Mouse (Mus musculus) midbrain, embryonic 14.5 days (tissue): ENCODE data around the gene Snrpa. TPM values are rescaled to one million over a fixed set of nuclear protein-coding genes. Genes with fewer than 3 reads are reported as not detected.

Experiments
- ATAC-seq: fragments of 200-750 bp; cut with Nextera tagmentation; 2 replicates; pipeline ENCODE4 v1.8.0; 2017; ENCODE audit warnings: moderate number of reproducible peaks, moderate library complexity; ENCODE audit not compliant: low FRiP score, low TSS enrichment
- DNase-seq: peaks from one replicate; pipeline ENCODE4 v3.0.0-alpha.2; 2015
- H3K27ac ChIP-seq: fragments of 300-500 bp; sonication (generic); replicated peaks from 2 replicates; pipeline ENCODE4 v1.5.1; 2014; ENCODE audit warnings: mild to moderate bottlenecking, low read depth, low read length, moderate library complexity
- H3K27me3 ChIP-seq: fragments of 300-500 bp; sonication (generic); 2 replicates; pipeline ENCODE4 v1.6.1; 2014; ENCODE audit warnings: low read length, control low read depth, mixed read lengths; ENCODE audit not compliant: control insufficient read depth, insufficient read depth
- H3K36me3 ChIP-seq: fragments of 300-500 bp; sonication (generic); 2 replicates; pipeline ENCODE4 v1.6.1; 2014; ENCODE audit warnings: low read length, control low read depth; ENCODE audit not compliant: control insufficient read depth, insufficient read depth
- H3K4me1 ChIP-seq: fragments of 300-500 bp; sonication (generic); 2 replicates; pipeline ENCODE4 v1.6.1; 2014; ENCODE audit warnings: mild to moderate bottlenecking, antibody characterized with exemption, low read length, control low read depth; ENCODE audit not compliant: control insufficient read depth, insufficient read depth
- H3K4me2 ChIP-seq: fragments of 300-500 bp; sonication (generic); 2 replicates; pipeline ENCODE4 v1.6.1; 2014; ENCODE audit warnings: mild to moderate bottlenecking, low read length, moderate library complexity
- H3K4me3 ChIP-seq: fragments of 300-500 bp; sonication (generic); replicated peaks from 2 replicates; pipeline ENCODE4 v1.5.1; 2014; ENCODE audit warnings: low read depth, low read length
- H3K9ac ChIP-seq: fragments of 300-500 bp; sonication (generic); replicated peaks from 2 replicates; pipeline ENCODE4 v1.6.1; 2014; ENCODE audit warnings: mild to moderate bottlenecking, low read length, moderate library complexity
- H3K9me3 ChIP-seq: fragments of 300-500 bp; sonication (generic); 2 replicates; pipeline ENCODE4 v1.6.1; 2016; ENCODE audit warnings: low read length, control low read depth, mixed read lengths; ENCODE audit not compliant: control insufficient read depth
- WGBS: fragments of 180-500 bp; shearing (Covaris S2); extraction: QIAGEN DNeasy Blood & Tissue Kit; methylation state at CpG from one replicate; pipeline ENCODE4 v1.1.7; 2014; 5-methylcytosine and 5-hydroxymethylcytosine counted together
- polyA plus RNA-seq: library from polyadenylated mRNA; unstranded; fragments of >200 nt; fragmentation: Nextera tagmentation; extraction: Ambion mirVana; gene quantifications from 2 replicates; pipeline ENCODE4 v1.2.1, GENCODE M21; 2014

The Snrpa gene
- polyA plus RNA-seq, 1 experiment from 2014 or later = 222 TPM

DNA sequence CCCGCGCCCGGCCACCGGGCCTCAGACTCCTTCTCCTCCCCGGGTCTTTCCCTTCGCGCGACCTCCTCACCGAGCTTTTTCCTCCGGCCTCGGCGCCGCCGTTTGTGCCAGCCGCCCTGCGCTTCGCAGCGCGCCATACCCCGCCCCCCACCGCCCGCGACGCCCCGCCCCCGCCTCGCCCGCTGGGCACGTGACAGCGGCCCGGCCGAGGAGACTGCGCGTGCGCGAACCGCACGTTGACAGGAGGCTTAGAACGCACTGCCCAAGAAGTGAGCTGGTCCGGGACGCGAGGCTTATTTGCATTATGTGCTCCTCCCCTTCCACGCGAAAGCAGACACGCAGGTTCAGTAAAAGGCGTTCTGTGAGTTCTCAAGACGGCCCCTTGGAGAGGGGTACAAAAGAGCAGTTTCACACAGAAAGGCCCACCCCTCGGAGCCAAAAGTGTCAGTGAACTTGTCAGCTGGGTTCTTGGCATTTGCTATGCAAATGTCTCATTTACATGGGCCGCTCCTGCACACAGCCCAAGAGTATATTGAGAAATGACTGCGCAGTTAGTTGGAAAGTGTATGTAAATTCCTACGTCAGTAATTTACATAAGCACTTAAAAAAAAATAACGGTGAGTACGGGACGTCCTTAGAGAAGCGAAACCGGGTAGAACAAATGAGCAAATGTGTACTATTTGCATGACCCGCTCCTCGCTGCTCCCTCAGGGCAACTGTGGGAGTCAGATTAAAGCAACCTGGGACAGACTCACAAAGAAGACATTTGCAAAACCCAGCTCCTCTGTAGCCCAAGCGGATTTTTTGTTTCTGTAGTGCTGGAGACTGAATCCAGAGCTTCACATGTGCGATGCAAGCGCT, 29.2 kb downstream of the Snrpa start, which contains the start of gene Egln2:
TSS of gene Egln2 (minus strand) at position 189 of the 861 bp plus-strand sequence.
- H3K36me3 ChIP-seq = peaks cover 38% of the 10 kb centered on the region
- 2% methylated on average over 61 of the region's 61 CpGs for WGBS
- no peaks in the 10 kb centered on the region for H3K27me3 ChIP-seq
- H3K4me2 ChIP-seq = peak within 1 kb of the TSS; percentile 88
- DNase-seq (peak; percentile 98), ATAC-seq (peak; percentile 87)
- H3K27ac ChIP-seq = peak within 1 kb of the TSS; percentile 99
- peaks cover 35% of the 10 kb centered on the region for H3K4me1 ChIP-seq
- H3K4me3 ChIP-seq = peak within 1 kb of the TSS; percentile 78
- peak within 1 kb of the TSS; percentile 87 for H3K9ac ChIP-seq
- H3K9me3 ChIP-seq = no peaks in the 10 kb centered on the region

GRCm38 (mm10) chr7:27166229-27166613, 29.9 kb downstream of the Snrpa start:
- H3K4me2 ChIP-seq = peak overlapping the region; percentile 88
- WGBS = under 1% methylated on average over 30 of the region's 43 CpGs
- ATAC-seq = peak; percentile 72
- H3K4me3 ChIP-seq = peak overlapping the region; percentile 78
- peak; percentile 90 for DNase-seq
- no peaks in the 10 kb centered on the region for H3K27me3 ChIP-seq
- peaks cover 39% of the 10 kb centered on the region for H3K4me1 ChIP-seq
- H3K9me3 ChIP-seq = no peaks in the 10 kb centered on the region
- peak overlapping the region; percentile 99 for H3K27ac ChIP-seq
- peak overlapping the region; percentile 87 for H3K9ac ChIP-seq
- H3K36me3 ChIP-seq = peaks cover 37% of the 10 kb centered on the region

- WGBS = 2% methylated on average over 8 of the region's 8 CpGs
- no peaks in the 10 kb centered on the region for H3K27me3 ChIP-seq
- H3K4me2 ChIP-seq = peak overlapping the region; percentile 88
- peak overlapping the region; percentile 78 for H3K4me3 ChIP-seq
- H3K9me3 ChIP-seq = no peaks in the 10 kb centered on the region
- peaks cover 32% of the 10 kb centered on the region for H3K36me3 ChIP-seq
- DNase-seq (no peak), ATAC-seq (no peak)
- H3K9ac ChIP-seq = peak overlapping the region; percentile 87
- peak overlapping the region; percentile 99 for H3K27ac ChIP-seq
- H3K4me1 ChIP-seq = peaks cover 44% of the 10 kb centered on the region
These were observed 30.4 kb downstream of the Snrpa start for GRCm38 (mm10) chr7:27165696-27166095.

- peaks cover 33% of the 10 kb centered on the region for H3K36me3 ChIP-seq
- no peaks in the 10 kb centered on the region for H3K27me3 ChIP-seq
- DNase-seq = no peak
- H3K9ac ChIP-seq = peak overlapping the region; percentile 87
- H3K4me2 ChIP-seq = peak overlapping the region; percentile 88
- H3K4me1 ChIP-seq = peaks cover 50% of the 10 kb centered on the region
- peak overlapping the region; percentile 78 for H3K4me3 ChIP-seq
- 71% methylated on average over 23 of the region's 23 CpGs for WGBS
- peak overlapping the region; percentile 99; the same call in 1 of the 2 replicates for H3K27ac ChIP-seq
- H3K9me3 ChIP-seq = no peaks in the 10 kb centered on the region
- no peak for ATAC-seq
These were observed 30.9 kb downstream of the Snrpa start for GRCm38 (mm10) chr7:27165007-27165655.

DNA sequence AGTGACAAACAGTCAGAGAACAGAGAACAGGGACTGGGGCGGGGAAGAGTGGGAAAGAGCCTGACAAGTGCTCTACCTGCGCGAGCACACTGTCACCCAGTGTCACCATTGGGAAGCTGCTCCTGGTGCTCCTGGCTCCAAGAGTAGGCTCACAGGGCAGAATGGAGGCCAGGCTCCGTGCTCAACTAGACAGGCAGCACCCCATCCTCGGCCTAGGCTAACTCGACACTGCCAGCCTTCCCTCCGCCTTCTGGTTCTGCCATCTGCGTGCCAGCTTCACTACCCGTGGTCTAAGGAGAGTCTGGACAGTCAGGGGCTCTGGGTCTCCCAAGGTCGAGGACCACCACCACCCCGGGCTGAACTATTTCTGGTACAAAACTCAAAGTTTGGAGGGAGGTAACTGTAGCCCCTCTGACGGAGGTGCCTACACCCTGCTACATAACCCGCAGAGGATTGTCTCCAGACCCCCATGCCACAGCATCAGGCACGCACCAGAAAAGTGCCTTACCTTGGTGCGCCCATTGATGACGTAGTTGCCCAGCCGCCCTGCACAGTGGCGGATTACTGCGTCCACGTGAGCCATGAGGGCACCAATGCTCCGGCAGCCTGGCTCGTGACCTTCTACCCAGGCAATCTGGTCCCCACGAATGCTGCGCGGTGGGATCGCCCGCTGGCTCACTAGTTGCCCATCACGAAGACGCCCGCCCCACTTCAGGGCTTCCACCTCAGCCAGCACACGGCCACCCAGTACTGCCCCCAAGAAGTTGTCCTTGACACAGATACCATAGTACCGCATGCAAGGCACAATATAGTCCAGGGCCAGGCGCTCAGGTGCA, 31.7 kb downstream of the Snrpa start:
- DNase-seq (no peak), ATAC-seq (no peak)
- Histone ChIP-seq H3K4me2 (peak overlapping the region; percentile 88), H3K4me3 (peak overlapping the region; percentile 78), H3K9ac (peak overlapping the region; percentile 34), H3K9me3 (no peaks in the 10 kb centered on the region), H3K36me3 (peaks cover 36% of the 10 kb centered on the region), H3K27me3 (no peaks in the 10 kb centered on the region), H3K4me1 (peaks cover 52% of the 10 kb centered on the region), H3K27ac (no peak overlapping the region)
- WGBS = 80% methylated on average over 33 of the region's 33 CpGs

DNA sequence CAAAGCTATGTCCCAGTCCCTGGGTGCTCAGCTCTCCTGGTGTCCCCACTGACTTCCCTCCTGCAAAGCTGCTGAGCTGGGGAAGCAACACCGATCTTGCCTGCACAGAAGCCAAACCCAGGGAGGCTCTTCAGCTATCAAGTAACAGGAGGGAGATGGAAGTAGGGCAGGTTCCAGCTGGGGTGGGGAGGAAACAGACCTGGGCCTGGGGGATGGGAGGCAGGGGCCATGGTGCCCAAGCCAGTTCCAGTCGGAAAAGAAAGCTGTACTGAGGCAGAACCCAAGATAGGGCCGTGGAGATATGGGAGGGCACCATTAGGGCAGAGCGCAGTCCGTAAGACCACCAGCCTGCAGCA, 32.6 kb downstream of the Snrpa start:
- no peak overlapping the region for H3K4me3 ChIP-seq
- ATAC-seq (no peak), DNase-seq (no peak)
- peaks cover 45% of the 10 kb centered on the region for H3K36me3 ChIP-seq
- H3K27ac ChIP-seq = no peak overlapping the region
- H3K4me2 ChIP-seq = peak overlapping the region; percentile 88
- peak overlapping the region; percentile 34 for H3K9ac ChIP-seq
- no peaks in the 10 kb centered on the region for H3K9me3 ChIP-seq
- no peaks in the 10 kb centered on the region for H3K27me3 ChIP-seq
- WGBS = 89% methylated on average over 5 of the region's 5 CpGs
- peaks cover 52% of the 10 kb centered on the region for H3K4me1 ChIP-seq

DNA sequence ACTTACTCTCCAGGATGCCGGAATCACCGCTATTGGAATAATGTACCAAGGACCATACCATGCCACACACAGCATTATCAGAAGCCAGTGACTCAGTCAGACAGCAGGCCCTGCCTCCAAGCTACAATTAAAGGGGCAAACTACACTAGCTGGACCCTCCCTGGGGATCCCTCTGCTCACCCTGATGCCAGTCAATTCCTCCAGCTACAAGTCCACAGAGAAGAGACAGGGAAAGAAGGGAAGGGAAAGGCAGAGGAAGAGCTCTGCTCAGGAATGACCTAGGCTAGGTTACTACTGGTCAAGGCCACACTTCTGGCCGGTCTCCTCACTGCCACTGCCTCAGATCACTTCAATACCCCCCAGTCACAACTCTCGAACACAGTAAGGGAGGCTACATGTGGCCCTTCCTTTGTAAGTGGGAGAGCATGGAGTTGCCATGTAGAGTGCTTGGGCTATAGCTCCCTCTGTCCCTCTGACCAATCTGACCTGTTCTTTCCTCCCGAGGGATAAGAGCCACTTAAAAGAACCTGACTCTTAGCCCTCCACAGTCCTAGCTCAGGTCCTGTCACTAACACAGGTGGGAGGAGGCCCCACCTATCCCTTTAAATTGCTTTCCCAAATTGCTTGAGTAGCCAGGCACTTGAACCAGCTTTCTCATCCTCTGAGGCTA, 33.2 kb downstream of the Snrpa start:
- DNase-seq (no peak), ATAC-seq (no peak)
- Histone ChIP-seq H3K4me3 (no peak overlapping the region), H3K27me3 (no peaks in the 10 kb centered on the region), H3K9ac (peak overlapping the region; percentile 34), H3K27ac (0 out of 2 replicates have a peak overlapping the region, but pooled peaks have one; percentile 2), H3K9me3 (no peaks in the 10 kb centered on the region), H3K4me1 (peaks cover 52% of the 10 kb centered on the region), H3K36me3 (peaks cover 50% of the 10 kb centered on the region), H3K4me2 (peak overlapping the region; percentile 88)
- 86% methylated on average over 5 of the region's 5 CpGs for WGBS

- no peaks in the 10 kb centered on the region for H3K9me3 ChIP-seq
- H3K27ac ChIP-seq = no peak overlapping the region
- peaks cover 47% of the 10 kb centered on the region for H3K4me1 ChIP-seq
- peaks cover 59% of the 10 kb centered on the region for H3K36me3 ChIP-seq
- ATAC-seq (no peak), DNase-seq (no peak)
- 82% methylated on average over 4 of the region's 4 CpGs for WGBS
- no peak overlapping the region for H3K4me3 ChIP-seq
- no peak overlapping the region; the same call in 1 of the 2 replicates for H3K4me2 ChIP-seq
- H3K9ac ChIP-seq = 0 out of 2 replicates have a peak overlapping the region, but pooled peaks have one; percentile 34
- H3K27me3 ChIP-seq = no peaks in the 10 kb centered on the region
These were observed 34.3 kb downstream of the Snrpa start for GRCm38 (mm10) chr7:27161744-27162143.
